Mouse (Mus musculus): Measurements from ENCODE around the gene Llgl2. TPM values are rescaled to one million over a fixed set of nuclear protein-coding genes. Genes with fewer than 3 reads are reported as not detected.

Llgl2 gene
- polyA plus RNA-seq (2015; fragmentation: Nextera tagmentation; extraction: Ambion mirVana): 0.68 and 1.2 TPM in 2 replicates

- H3K36me3 ChIP-seq (ENCODE audit: poor library complexity, severe bottlenecking): peaks cover 36% of the 10 kb centered on the region
- peak; percentile 92 for ATAC-seq
- WGBS: under 1% methylated on average over 79 of the region's 87 CpGs
- peak within 1 kb of the TSS; percentile 75 for H3K4me2 ChIP-seq
- peaks cover 58% of the 10 kb centered on the region for H3K27me3 ChIP-seq
- H3K27ac ChIP-seq: no peak within 1 kb of the TSS
- peaks cover 14% of the 10 kb centered on the region for H3K4me1 ChIP-seq
- no peaks in the 10 kb centered on the region for H3K9me3 ChIP-seq (replicated peaks)
- peak within 1 kb of the TSS; percentile 53 for H3K9ac ChIP-seq
- H3K4me3 ChIP-seq: peak within 1 kb of the TSS; percentile 59
These were observed at the start of gene Llgl2 for GRCm38 (mm10) chr11:115823774-115824740. Gene Llgl2, plus strand, starts transcription at chr11:115824049.

DNA sequence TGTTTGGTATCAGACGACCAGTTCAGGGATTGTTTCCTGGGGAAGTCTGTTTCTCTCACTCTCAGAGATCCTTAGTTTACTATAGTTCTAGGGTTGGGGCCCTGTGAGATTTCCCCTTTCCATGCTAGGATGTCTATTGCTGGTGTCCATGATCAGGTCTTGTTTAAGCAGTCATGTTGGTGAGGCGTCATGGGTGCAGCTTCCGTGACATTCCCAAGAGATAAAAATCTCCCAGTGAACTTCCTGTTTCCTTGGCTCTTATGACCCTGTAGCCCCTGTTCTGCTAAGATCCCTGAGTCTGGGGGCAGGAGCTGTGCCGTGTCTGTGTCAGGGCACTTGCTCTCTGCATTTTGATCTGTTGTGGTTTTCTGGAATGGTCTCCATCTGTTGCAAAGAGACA lies 49.2 kb upstream of the Llgl2 start:
- Histone ChIP-seq H3K9ac (no peak overlapping the region), H3K9me3 (replicated peaks) (no peaks in the 10 kb centered on the region), H3K4me1 (peaks cover 31% of the 10 kb centered on the region), H3K4me2 (no peak overlapping the region), H3K27ac (no peak overlapping the region), H3K27me3 (no peaks in the 10 kb centered on the region), H3K36me3 (ENCODE audit: poor library complexity, severe bottlenecking) (peaks cover 10% of the 10 kb centered on the region; the same call in 1 of the 2 replicates), H3K4me3 (no peak overlapping the region)
- WGBS: 84% methylated on average over 4 of the region's 4 CpGs
- no peak for ATAC-seq

DNA sequence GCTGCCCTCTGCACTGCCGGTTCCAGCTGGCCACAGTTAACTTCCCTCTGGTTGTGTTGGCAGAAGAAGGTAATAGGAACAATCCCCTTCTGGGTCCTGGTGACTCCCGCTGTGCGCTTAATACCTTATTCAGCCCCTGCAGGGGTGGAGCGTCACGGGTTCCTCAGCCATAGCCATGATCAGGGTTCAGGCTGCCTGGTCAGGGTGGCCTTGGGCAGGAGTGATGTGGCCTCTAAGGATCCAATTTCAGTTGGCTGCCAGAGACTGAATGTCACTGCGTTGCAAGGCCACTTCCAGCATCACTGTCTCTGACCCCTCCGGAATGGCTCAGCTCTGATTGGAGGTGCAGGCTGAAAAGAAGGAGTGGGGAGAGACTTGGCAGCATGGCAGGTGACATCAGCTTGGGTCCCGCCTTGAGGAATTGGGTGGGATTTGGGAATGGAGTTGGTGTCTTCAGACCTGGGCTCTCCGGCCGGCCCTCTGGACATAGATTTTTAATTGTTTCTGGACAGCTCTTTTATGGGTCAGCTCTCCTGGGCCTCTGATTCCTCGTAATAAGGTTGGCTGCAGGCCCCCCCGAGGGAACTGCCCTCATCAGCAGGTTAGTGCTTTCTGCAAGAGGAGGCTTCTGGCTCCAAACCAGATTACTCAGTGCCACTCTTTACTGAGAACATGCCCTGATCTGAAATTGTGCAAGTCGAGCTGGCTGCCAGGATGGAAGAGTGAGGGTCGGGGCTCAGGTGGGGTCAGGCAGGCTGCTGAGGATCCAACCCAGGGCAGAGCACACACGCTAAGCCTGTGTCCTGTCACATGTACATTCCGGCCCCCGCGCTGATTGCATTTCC lies 47.8 kb upstream of the Llgl2 start:
- peak overlapping the region; percentile 1; the same call in 1 of the 2 replicates for H3K9ac ChIP-seq
- H3K27ac ChIP-seq: peak overlapping the region; percentile 31; the same call in 1 of the 2 replicates
- ATAC-seq: no peak
- 40% methylated on average over 18 of the region's 18 CpGs for WGBS
- no peaks in the 10 kb centered on the region for H3K9me3 ChIP-seq (replicated peaks)
- H3K27me3 ChIP-seq: no peaks in the 10 kb centered on the region
- no peak overlapping the region for H3K4me3 ChIP-seq
- 0 out of 2 replicates have a peak overlapping the region, but pooled peaks have one; percentile 0 for H3K4me2 ChIP-seq
- peaks cover 10% of the 10 kb centered on the region; the same call in 1 of the 2 replicates for H3K36me3 ChIP-seq (ENCODE audit: poor library complexity, severe bottlenecking)
- peaks cover 41% of the 10 kb centered on the region for H3K4me1 ChIP-seq

DNA sequence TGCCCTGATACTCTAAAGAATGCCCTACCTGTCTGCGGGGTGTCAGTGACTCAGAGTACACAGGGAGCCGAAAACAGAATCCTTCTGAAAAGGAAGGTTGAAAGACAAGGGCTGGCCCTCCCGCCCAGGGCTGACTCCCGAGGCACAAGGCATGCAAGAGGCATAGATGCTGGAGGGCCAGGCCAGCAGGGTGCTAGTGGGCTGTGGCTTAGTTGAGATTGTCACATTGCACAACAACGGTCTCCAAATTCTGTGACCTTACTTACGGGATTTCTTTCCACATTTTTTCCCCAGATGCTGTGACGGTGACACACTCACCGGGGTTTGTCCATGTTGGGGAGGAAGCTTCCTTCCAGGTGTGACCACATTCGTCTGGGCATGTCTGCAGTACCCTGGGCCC lies 46.9 kb upstream of the Llgl2 start:
- H3K9me3 ChIP-seq (replicated peaks): no peaks in the 10 kb centered on the region
- no peak for ATAC-seq
- H3K27me3 ChIP-seq: no peaks in the 10 kb centered on the region
- H3K4me1 ChIP-seq: peaks cover 48% of the 10 kb centered on the region
- H3K27ac ChIP-seq: no peak overlapping the region
- no peak overlapping the region for H3K9ac ChIP-seq
- 51% methylated on average over 9 of the region's 9 CpGs for WGBS
- no peak overlapping the region for H3K4me2 ChIP-seq
- H3K4me3 ChIP-seq: no peak overlapping the region
- H3K36me3 ChIP-seq (ENCODE audit: poor library complexity, severe bottlenecking): peaks cover 10% of the 10 kb centered on the region; the same call in 1 of the 2 replicates

DNA sequence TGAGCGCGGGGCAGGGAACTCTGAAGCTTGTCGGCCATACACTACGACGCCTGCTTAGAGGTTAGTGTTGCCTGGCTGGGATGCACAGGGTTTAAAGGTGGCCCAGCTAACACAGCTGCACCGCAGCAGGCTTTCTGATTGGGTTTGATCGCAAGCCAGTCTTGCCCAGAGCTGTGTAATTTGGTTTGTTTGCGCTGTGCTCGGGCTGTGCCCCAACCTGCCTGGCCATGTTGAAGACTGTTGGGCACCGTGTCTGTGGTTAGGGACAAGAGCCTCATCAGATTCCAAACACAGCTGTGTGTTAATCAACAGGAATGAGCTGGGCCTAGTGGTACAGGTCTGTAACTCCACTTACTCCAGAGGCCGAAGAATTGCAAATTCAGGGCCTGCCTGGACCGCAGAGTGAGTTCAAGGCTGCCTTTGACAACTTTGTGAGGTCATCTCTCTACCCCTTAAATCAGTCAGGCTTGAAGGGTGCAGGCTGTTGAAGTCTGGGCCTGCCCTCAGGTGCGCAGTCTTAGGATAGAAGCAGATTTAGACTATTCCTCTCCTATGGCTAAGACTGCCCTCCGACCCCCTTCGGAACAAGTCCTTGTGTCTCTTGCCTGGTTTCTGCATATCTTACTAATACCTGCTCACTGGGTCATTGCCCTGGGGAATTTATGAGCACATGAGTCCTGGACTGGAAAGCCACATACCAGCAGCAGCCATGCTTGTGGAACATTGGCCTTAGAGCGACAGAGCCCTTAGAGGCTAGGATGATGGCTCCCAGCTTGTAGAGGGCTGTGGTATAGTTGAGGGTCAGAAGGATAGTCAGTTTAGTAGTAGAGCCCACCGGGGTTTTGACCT lies 46.1 kb upstream of the Llgl2 start:
- H3K4me2 ChIP-seq: no peak overlapping the region
- no peaks in the 10 kb centered on the region for H3K9me3 ChIP-seq (replicated peaks)
- no peak for ATAC-seq
- H3K9ac ChIP-seq: no peak overlapping the region
- 85% methylated on average over 17 of the region's 17 CpGs for WGBS
- H3K4me1 ChIP-seq: peaks cover 49% of the 10 kb centered on the region
- no peaks in the 10 kb centered on the region for H3K27me3 ChIP-seq
- peaks cover 10% of the 10 kb centered on the region; the same call in 1 of the 2 replicates for H3K36me3 ChIP-seq (ENCODE audit: poor library complexity, severe bottlenecking)
- H3K27ac ChIP-seq: no peak overlapping the region
- H3K4me3 ChIP-seq: no peak overlapping the region

DNA sequence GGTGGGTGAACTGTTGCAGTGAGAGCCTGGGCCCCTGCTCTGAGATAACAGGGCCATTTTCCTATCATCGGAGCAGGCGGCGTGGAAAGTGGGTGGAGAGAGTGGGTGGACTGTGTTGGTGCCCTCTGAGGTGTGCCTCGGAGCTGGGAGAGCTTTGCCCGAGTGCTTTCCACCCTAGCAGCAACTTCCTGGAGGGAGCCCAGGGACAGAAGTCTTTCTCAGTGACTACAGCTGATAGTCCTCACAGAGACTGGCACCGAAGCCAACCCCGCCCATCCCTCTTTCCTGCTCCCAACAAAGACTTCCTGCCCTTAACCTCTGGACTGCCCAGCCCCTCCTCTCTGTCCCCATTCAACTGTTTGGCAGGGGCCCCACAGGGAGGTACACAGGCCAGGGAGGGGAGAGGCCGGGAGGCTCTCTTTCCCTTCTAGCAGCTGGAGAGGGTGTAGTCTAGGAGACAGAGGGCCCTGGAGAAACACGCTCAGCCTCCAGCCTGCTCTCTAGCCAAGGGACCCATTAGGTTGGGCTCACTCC lies 44.7 kb upstream of the Llgl2 start:
- WGBS: 5% methylated on average over 9 of the region's 9 CpGs
- Histone ChIP-seq H3K9ac (peak overlapping the region; percentile 38; the same call in 1 of the 2 replicates), H3K27me3 (no peaks in the 10 kb centered on the region), H3K4me1 (peaks cover 55% of the 10 kb centered on the region), H3K27ac (peak overlapping the region; percentile 76), H3K4me3 (no peak overlapping the region), H3K9me3 (replicated peaks) (no peaks in the 10 kb centered on the region), H3K4me2 (peak overlapping the region; percentile 55), H3K36me3 (ENCODE audit: poor library complexity, severe bottlenecking) (peaks cover 7% of the 10 kb centered on the region; the same call in 1 of the 2 replicates)
- peak; percentile 64 for ATAC-seq

- Histone ChIP-seq H3K27me3 (no peaks in the 10 kb centered on the region), H3K4me3 (peak overlapping the region; percentile 21), H3K9ac (peak overlapping the region; percentile 43), H3K36me3 (ENCODE audit: poor library complexity, severe bottlenecking) (peaks cover 10% of the 10 kb centered on the region), H3K27ac (peak overlapping the region; percentile 76), H3K9me3 (replicated peaks) (no peaks in the 10 kb centered on the region), H3K4me2 (peak overlapping the region; percentile 55), H3K4me1 (peaks cover 51% of the 10 kb centered on the region)
- 4% methylated on average over 20 of the region's 20 CpGs for WGBS
- ATAC-seq: peak; percentile 66
These were observed 43.4 kb upstream of the Llgl2 start for GRCm38 (mm10) chr11:115780141-115781070.

DNA sequence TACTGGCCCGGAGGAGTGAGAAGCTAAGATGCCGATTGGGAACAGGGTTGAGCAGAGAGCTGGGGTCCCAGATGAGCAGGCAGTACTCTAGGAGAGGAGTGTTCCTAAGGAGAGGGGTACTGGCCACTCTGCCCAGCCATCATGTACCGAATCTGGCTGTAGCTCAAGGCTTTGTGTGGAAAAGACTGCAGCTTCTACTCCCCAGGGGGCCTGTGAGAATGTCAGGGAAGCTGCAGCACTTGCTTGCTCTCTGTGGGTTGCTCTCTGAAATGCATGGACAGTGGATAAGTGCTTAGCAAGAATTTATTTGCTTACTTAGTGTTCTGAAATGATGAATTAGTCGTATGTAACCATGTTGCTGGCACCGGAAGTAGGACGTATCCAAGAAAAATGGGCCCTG lies 37.4 kb upstream of the Llgl2 start:
- Histone ChIP-seq H3K27me3 (no peaks in the 10 kb centered on the region), H3K9ac (0 out of 2 replicates have a peak overlapping the region, but pooled peaks have one; percentile 35), H3K4me3 (no peak overlapping the region), H3K27ac (no peak overlapping the region), H3K36me3 (ENCODE audit: poor library complexity, severe bottlenecking) (peaks cover 58% of the 10 kb centered on the region), H3K4me1 (peaks cover 9% of the 10 kb centered on the region), H3K4me2 (no peak overlapping the region), H3K9me3 (replicated peaks) (no peaks in the 10 kb centered on the region)
- 74% methylated on average over 6 of the region's 6 CpGs for WGBS
- no peak for ATAC-seq

DNA sequence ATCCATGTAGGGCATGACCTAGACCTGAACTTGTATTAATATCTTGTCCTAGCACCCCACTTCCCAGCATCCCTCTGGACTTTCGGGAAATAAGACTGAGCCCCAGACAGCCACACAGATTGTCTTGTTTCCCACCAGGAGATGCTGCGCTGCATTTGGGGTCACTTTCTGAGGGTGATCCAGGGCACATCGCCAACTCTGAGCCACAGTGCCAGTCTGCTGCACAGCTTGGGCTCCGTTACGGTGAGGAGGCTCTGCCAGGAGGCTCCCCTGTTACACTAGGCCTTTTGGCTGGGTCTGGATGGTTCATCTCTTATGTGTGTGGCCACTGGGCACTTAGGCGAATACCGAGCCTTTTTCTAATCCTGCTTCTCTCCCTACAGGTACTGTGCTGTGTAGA lies 34.1 kb upstream of the Llgl2 start:
- WGBS: 93% methylated on average over 7 of the region's 7 CpGs
- Histone ChIP-seq H3K27me3 (no peaks in the 10 kb centered on the region), H3K9ac (no peak overlapping the region), H3K27ac (no peak overlapping the region), H3K4me2 (no peak overlapping the region), H3K4me3 (no peak overlapping the region), H3K9me3 (replicated peaks) (no peaks in the 10 kb centered on the region), H3K4me1 (no peaks in the 10 kb centered on the region), H3K36me3 (ENCODE audit: poor library complexity, severe bottlenecking) (peaks cover 91% of the 10 kb centered on the region)
- ATAC-seq: no peak

GRCm38 (mm10) chr11:115791919-115792318 lies 31.9 kb upstream of the Llgl2 start:
- Histone ChIP-seq H3K4me3 (no peak overlapping the region), H3K9me3 (replicated peaks) (no peaks in the 10 kb centered on the region), H3K27me3 (no peaks in the 10 kb centered on the region), H3K4me1 (no peaks in the 10 kb centered on the region), H3K4me2 (no peak overlapping the region), H3K9ac (no peak overlapping the region), H3K36me3 (ENCODE audit: poor library complexity, severe bottlenecking) (peaks cover 95% of the 10 kb centered on the region), H3K27ac (no peak overlapping the region)
- ATAC-seq: no peak
- 95% methylated on average over 16 of the region's 16 CpGs for WGBS
